Mouse (Mus musculus) liver, embryonic 11.5 days (tissue): ENCODE data around the gene Cps1. TPM values are rescaled to one million over a fixed set of nuclear protein-coding genes. Genes with fewer than 3 reads are reported as not detected.

ENCODE experiments used
- ATAC-seq: fragments of 200-750 bp; cut with Nextera tagmentation; replicated peaks from 2 replicates; pipeline ENCODE4 v1.8.0; 2017; ENCODE audit warnings: moderate number of reproducible peaks, mild to moderate bottlenecking, moderate TSS enrichment, moderate library complexity; ENCODE audit not compliant: low FRiP score
- DNase-seq: peaks from one replicate; pipeline ENCODE4 v3.0.0-alpha.2; 2017; ENCODE audit warnings: low spot score
- H3K27ac ChIP-seq: fragments of 300-500 bp; sonication (generic); 2 replicates; pipeline ENCODE4 v1.5.1; 2014; ENCODE audit warnings: mild to moderate bottlenecking, low read depth, low read length, control low read depth
- H3K27me3 ChIP-seq: fragments of 300-500 bp; sonication (generic); replicated peaks from 2 replicates; pipeline ENCODE4 v1.6.1; 2014; ENCODE audit warnings: low read length, mixed read lengths; ENCODE audit not compliant: control insufficient read depth, insufficient read depth
- H3K36me3 ChIP-seq: fragments of 300-500 bp; sonication (generic); 2 replicates; pipeline ENCODE4 v1.6.1; 2014; ENCODE audit warnings: mild to moderate bottlenecking, low read length, moderate library complexity, mixed read lengths; ENCODE audit not compliant: control insufficient read depth, insufficient read depth
- H3K4me1 ChIP-seq: fragments of 300-500 bp; sonication (generic); replicated peaks from 2 replicates; pipeline ENCODE4 v1.6.1; 2014; ENCODE audit warnings: low read length, mixed read lengths; ENCODE audit not compliant: control insufficient read depth, insufficient read depth
- H3K4me2 ChIP-seq: fragments of 300-500 bp; sonication (generic); 2 replicates; pipeline ENCODE4 v1.6.1; 2014; ENCODE audit warnings: mild to moderate bottlenecking, control low read depth, moderate library complexity
- H3K4me3 ChIP-seq: fragments of 300-500 bp; sonication (generic); 2 replicates; pipeline ENCODE4 v1.5.1; 2014; ENCODE audit warnings: low read depth, low read length, control low read depth
- H3K9ac ChIP-seq: fragments of 300-500 bp; sonication (generic); 2 replicates; pipeline ENCODE4 v1.6.1; 2014; ENCODE audit warnings: low read depth, low read length, control low read depth
- H3K9me3 ChIP-seq: fragments of 300-500 bp; sonication (generic); 2 replicates; pipeline ENCODE4 v1.6.1; 2016; ENCODE audit warnings: low read length, inconsistent platforms, mixed read lengths; ENCODE audit not compliant: control insufficient read depth
- WGBS: fragments of 180-500 bp; shearing (Covaris S2); extraction: QIAGEN DNeasy Blood & Tissue Kit; methylation state at CpG from one replicate; pipeline ENCODE4 v1.1.7; 2014; 5-methylcytosine and 5-hydroxymethylcytosine counted together
- polyA plus RNA-seq: library from polyadenylated mRNA; unstranded; fragments of >200 nt; fragmentation: Nextera tagmentation; extraction: Ambion mirVana; gene quantifications from 2 replicates; pipeline ENCODE4 v1.2.1, GENCODE M21; 2014

Cps1 gene
- polyA plus RNA-seq, 1 experiment from 2014 or later, result 0.04 TPM

DNA sequence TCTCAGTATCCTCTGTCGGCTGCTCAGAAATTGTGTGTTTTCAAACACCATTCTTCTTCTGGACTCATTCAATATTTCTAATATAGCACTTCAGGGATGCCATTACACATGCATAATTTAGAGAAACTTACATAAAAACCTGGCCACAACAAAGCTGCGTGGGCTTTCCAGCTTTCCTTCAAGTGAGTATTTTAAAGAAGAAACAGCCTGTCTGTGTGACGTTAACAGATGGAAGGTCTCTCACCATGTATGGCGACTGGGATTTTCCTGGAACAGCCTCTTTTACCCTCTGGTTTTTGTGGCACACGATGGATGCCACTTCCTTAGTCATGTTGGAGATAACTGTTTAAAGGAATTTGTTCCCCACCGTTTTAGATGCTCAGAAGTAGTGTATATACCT lies 60.7 kb downstream of the Cps1 start:
- Histone ChIP-seq H3K27me3 (no peaks in the 10 kb centered on the region), H3K4me2 (no peak overlapping the region), H3K9ac (no peak overlapping the region), H3K4me3 (no peak overlapping the region), H3K36me3 (no peaks in the 10 kb centered on the region), H3K9me3 (no peaks in the 10 kb centered on the region), H3K4me1 (no peaks in the 10 kb centered on the region), H3K27ac (no peak overlapping the region)
- DNase-seq (no peak), ATAC-seq (no peak)
- 63% methylated on average over 6 of the region's 6 CpGs for WGBS

DNA sequence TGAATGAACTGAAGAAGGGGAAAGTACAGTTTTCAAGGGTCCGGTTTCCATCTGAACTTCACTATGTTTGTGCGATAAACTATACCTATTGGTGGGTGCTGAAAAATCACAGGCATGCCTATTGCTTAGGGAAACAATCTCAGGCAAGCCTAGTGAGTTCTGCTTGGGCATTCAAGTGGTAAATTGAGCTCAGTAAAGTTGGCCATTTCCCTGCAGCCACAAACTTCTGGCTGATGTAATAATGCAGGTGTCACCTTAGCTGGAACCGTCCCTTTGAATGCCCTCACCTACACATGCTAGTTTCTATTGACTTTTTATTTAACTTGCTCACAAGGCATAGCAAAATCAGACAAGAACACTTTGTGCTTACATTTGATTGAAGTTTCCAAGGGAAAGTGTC lies 61.3 kb downstream of the Cps1 start:
- Histone ChIP-seq H3K4me1 (no peaks in the 10 kb centered on the region), H3K4me3 (no peak overlapping the region), H3K9me3 (no peaks in the 10 kb centered on the region), H3K4me2 (no peak overlapping the region), H3K36me3 (no peaks in the 10 kb centered on the region), H3K9ac (no peak overlapping the region), H3K27ac (no peak overlapping the region), H3K27me3 (no peaks in the 10 kb centered on the region)
- 81% methylated on average over 3 of the region's 3 CpGs for WGBS
- DNase-seq, result no peak
- no peak for ATAC-seq

DNA sequence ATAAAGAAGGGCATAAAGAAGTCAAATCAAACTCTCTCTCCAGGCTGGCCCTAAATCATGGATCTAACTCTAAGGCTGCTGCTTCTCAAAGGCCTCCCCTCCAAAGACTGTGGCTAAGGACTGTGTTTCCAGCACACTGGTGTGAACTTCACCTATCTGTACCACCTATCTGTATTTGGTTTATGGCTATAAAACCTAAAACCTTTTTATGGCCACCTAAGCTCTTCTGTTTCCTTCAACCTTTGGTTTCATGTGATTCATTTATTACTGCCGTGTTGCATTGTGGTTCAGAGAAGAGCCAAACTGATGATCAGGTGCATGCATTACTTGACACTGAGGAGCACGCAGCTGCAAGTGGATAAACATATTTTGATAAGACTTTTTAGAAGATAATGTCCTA lies 74.5 kb downstream of the Cps1 start:
- ATAC-seq, result no peak
- Histone ChIP-seq H3K27ac (no peak overlapping the region), H3K4me3 (no peak overlapping the region), H3K9me3 (no peaks in the 10 kb centered on the region), H3K9ac (no peak overlapping the region), H3K36me3 (no peaks in the 10 kb centered on the region), H3K4me1 (no peaks in the 10 kb centered on the region), H3K4me2 (no peak overlapping the region), H3K27me3 (no peaks in the 10 kb centered on the region)
- 72% methylated on average over 2 of the region's 2 CpGs for WGBS
- DNase-seq, result no peak

DNA sequence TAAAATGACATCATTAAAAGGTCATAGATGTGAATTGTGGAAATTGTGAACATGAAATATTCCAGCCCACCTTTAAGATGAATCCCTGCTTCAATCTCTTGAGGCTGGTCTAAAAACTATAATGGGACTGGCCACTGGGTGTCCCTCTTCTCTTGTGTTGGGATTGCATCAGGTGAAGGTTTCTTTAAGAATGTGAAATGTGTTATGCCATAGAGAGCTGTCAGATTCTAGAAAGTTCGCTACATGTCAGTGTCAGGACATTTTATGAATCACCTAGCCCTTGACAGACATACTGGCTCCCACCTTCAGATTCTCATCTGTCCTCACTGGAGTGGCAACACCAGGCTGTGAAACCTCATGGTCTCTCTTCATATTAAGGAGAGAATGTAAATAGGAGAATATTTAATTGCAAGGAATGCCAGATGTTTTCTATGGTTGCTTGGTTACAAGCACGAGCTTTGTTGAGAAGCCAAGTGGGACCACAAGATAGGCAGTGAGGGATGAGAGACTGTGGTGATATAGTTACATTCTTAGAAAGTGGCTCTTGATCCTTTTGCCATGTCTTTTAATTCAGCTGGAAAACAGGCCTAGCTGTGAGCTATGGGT lies 95.6 kb downstream of the Cps1 start:
- H3K27ac ChIP-seq, result no peak overlapping the region
- DNase-seq, result no peak

DNA sequence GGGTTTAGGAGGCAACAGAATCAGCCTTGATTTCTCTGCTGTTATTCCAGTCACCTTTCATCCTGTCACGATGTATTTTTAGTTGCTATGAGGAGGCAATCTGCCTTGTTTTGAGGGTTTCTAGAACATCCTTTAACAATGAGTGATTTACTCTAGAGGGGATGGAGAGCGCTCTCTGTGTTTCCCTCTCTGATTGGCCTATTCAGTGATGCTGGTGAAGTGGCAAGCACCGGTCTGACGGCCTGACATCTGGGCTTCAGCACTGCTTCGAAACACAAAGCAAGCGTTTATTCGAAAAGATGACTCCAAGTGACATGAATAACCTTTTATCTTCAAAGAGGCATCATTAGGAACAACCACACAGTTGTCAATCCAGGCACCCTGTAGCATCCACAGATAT lies 100.8 kb downstream of the Cps1 start:
- DNase-seq, result no peak
- Histone ChIP-seq H3K4me1 (no peaks in the 10 kb centered on the region), H3K4me3 (no peak overlapping the region), H3K9me3 (no peaks in the 10 kb centered on the region), H3K27ac (no peak overlapping the region), H3K4me2 (no peak overlapping the region), H3K27me3 (no peaks in the 10 kb centered on the region), H3K9ac (no peak overlapping the region), H3K36me3 (no peaks in the 10 kb centered on the region)
- ATAC-seq, result no peak
- 78% methylated on average over 7 of the region's 7 CpGs for WGBS

More for the DNA sequence above, 95.6 kb downstream of the Cps1 start:
- H3K9me3 ChIP-seq, result no peaks in the 10 kb centered on the region
- H3K4me3 ChIP-seq, result no peak overlapping the region
- H3K27me3 ChIP-seq, result no peaks in the 10 kb centered on the region
- no peaks in the 10 kb centered on the region for H3K36me3 ChIP-seq
- H3K9ac ChIP-seq, result no peak overlapping the region
- no peak for ATAC-seq
- no peaks in the 10 kb centered on the region for H3K4me1 ChIP-seq
- no peak overlapping the region for H3K4me2 ChIP-seq
- WGBS, result 53% methylated on average over 2 of the region's 2 CpGs

DNA sequence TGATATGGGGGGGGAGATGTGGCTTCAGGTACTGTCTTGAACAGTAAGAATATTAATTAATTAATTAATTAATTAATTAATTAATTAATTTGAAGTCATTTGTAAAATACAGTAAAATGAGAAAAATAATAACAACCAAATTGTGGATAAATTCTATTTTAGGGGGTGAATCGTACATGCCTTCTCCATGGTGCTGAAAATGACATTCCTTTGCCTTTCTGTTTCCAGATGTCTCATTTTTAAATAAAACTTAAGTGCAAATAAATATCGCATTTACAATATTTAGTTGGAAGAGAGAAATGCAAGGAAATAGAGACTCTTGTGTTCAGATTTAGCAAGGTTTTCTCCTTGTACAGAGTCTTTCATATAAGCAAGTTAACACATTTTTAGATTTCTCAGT lies 112.0 kb downstream of the Cps1 start:
- 74% methylated on average over 2 of the region's 2 CpGs for WGBS
- Histone ChIP-seq H3K9ac (no peak overlapping the region), H3K9me3 (no peaks in the 10 kb centered on the region), H3K27ac (no peak overlapping the region), H3K36me3 (no peaks in the 10 kb centered on the region), H3K4me3 (no peak overlapping the region), H3K27me3 (no peaks in the 10 kb centered on the region), H3K4me2 (no peak overlapping the region), H3K4me1 (no peaks in the 10 kb centered on the region)
- DNase-seq, result no peak
- no peak for ATAC-seq

DNA sequence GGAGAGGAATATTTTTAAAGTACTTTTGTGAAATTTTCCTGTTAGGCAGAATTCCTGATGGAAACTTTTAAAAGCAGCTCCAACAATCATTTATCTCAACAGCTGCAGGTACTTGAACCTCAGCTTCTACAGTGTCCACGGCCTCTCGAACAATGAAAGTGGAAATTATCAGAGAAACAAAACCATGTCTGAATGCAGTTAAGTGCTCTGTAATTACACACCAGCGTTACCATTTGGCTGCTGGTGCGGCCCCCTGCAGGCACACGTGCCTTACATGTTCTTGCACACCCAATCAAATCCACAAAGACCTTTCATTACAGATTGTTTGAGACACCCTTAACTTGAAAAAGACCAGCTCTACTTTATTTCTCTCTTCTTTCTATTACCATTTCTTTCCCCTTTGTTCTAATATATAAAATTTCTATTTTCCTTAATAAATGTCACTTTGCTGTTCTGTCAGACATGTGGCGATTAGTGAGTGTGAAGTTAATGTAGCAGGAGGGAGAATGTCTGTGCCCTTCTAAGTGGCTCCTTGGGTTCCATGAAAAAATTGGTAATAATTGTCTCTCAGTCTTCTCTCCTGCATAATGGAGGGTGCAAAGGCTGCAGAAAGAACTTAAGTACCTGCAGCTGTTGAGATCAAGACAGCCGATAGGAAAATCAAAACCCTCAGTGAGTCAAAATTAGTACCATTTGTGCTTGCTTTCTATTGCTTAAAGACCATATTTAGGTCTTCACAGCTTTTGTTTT lies 112.8 kb downstream of the Cps1 start:
- Histone ChIP-seq H3K9me3 (no peaks in the 10 kb centered on the region), H3K36me3 (no peaks in the 10 kb centered on the region), H3K9ac (no peak overlapping the region), H3K4me2 (no peak overlapping the region), H3K27ac (no peak overlapping the region), H3K27me3 (no peaks in the 10 kb centered on the region), H3K4me1 (no peaks in the 10 kb centered on the region), H3K4me3 (no peak overlapping the region)
- ATAC-seq (no peak), DNase-seq (no peak)
- 82% methylated on average over 7 of the region's 7 CpGs for WGBS

DNA sequence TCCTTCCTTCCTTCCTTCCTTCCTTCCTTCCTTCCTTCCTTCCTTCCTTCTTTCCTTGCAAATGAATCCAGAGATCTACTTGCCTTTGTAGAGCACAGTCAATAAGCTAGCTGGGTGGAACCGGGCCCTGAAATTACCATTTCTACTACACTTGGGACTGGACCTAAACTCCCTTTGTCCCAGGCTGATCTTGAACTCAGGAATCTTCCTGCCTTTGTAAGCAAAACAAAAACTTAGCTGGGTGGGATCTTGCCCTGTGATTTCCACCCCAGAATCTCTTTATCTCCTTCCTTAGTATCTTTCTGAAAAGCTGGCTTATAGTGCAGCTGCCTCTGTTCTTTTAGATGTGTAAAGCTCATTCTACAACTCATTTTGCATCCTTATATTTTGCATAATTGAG lies 115.6 kb downstream of the Cps1 start:
- Histone ChIP-seq H3K36me3 (no peaks in the 10 kb centered on the region), H3K27me3 (no peaks in the 10 kb centered on the region), H3K4me1 (no peaks in the 10 kb centered on the region), H3K27ac (no peak overlapping the region), H3K4me2 (no peak overlapping the region), H3K9me3 (no peaks in the 10 kb centered on the region), H3K9ac (no peak overlapping the region), H3K4me3 (no peak overlapping the region)
- 90% methylated on average over 1 of the region's 1 CpGs for WGBS
- no peak for ATAC-seq
- no peak for DNase-seq

DNA sequence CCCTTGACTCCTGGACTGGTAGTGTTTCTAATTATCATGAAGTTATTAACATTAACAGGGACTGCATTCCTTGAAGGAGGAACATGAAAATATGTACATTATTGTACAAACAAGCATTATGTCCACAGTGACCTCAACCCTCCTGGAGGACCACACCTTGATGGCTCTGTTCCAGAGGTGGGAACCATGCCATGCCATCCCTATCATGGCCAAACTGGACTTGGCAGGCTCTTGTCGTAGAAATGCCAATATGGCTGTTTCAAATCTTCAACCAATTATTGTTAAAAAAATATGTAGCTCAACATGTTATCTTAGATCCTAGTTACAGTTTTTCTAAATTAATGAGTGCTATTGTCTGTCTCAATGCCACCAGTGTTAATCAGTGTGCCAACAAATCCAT lies 116.1 kb downstream of the Cps1 start:
- H3K4me2 ChIP-seq, result no peak overlapping the region
- H3K27ac ChIP-seq, result no peak overlapping the region
- no peaks in the 10 kb centered on the region for H3K9me3 ChIP-seq
- no peaks in the 10 kb centered on the region for H3K36me3 ChIP-seq
- 78% methylated on average over 1 of the region's 1 CpGs for WGBS
- no peaks in the 10 kb centered on the region for H3K4me1 ChIP-seq
- DNase-seq, result no peak
- no peak overlapping the region for H3K4me3 ChIP-seq
- ATAC-seq, result no peak
- H3K27me3 ChIP-seq, result no peaks in the 10 kb centered on the region
- H3K9ac ChIP-seq, result no peak overlapping the region
